Mouse (Mus musculus) stomach, embryonic 14.5 days (tissue): ENCODE results near the gene Dgkg. TPM values are rescaled to one million over a fixed set of nuclear protein-coding genes. Genes with fewer than 3 reads are reported as not detected.

Source experiments
- ATAC-seq: fragments of 200-750 bp; cut with Nextera tagmentation; 2 replicates; pipeline ENCODE4 v1.8.0; 2017; ENCODE audit warnings: low read depth, moderate TSS enrichment; ENCODE audit not compliant: insufficient number of reproducible peaks, insufficient read depth, low FRiP score
- H3K27ac ChIP-seq: fragments of 300-500 bp; sonication (generic); 2 replicates; pipeline ENCODE4 v1.5.1; 2014; ENCODE audit warnings: mild to moderate bottlenecking, low read length, moderate library complexity, mixed read lengths
- H3K27me3 ChIP-seq: fragments of 300-500 bp; sonication (generic); 2 replicates; pipeline ENCODE4 v1.6.1; 2014; ENCODE audit warnings: low read length, control low read depth, mixed read lengths; ENCODE audit not compliant: control insufficient read depth, insufficient read depth
- H3K36me3 ChIP-seq: fragments of 300-500 bp; sonication (generic); 2 replicates; pipeline ENCODE4 v1.6.1; 2014; ENCODE audit warnings: mild to moderate bottlenecking, control low read depth, low read length, moderate library complexity, mixed read lengths; ENCODE audit not compliant: control insufficient read depth, insufficient read depth
- H3K4me1 ChIP-seq: fragments of 300-500 bp; sonication (generic); 2 replicates; pipeline ENCODE4 v1.6.1; 2014; ENCODE audit warnings: low read length, control low read depth, mixed read lengths; ENCODE audit not compliant: control insufficient read depth, insufficient read depth
- H3K4me2 ChIP-seq: fragments of 300-500 bp; sonication (generic); replicated peaks from 2 replicates; pipeline ENCODE4 v1.6.1; 2014; ENCODE audit warnings: low read depth, low read length, control low read depth
- H3K4me3 ChIP-seq: fragments of 300-500 bp; sonication (generic); 2 replicates; pipeline ENCODE4 v1.5.1; 2014; ENCODE audit warnings: low read depth, low read length, control low read depth
- H3K9ac ChIP-seq: fragments of 300-500 bp; sonication (generic); replicated peaks from 2 replicates; pipeline ENCODE4 v1.6.1; 2014; ENCODE audit warnings: low read depth, mild to moderate bottlenecking, control low read depth, low read length, moderate library complexity, mixed read lengths
- H3K9me3 ChIP-seq: fragments of 300-500 bp; sonication (generic); 2 replicates; pipeline ENCODE4 v1.6.1; 2016; ENCODE audit warnings: low read depth, low read length, control low read depth; ENCODE audit not compliant: control insufficient read depth
- WGBS: fragments of 180-500 bp; shearing (Covaris S2); extraction: QIAGEN DNeasy Blood & Tissue Kit; methylation state at CpG from one replicate; pipeline ENCODE4 v1.1.7; 2014; 5-methylcytosine and 5-hydroxymethylcytosine counted together
- polyA plus RNA-seq: library from polyadenylated mRNA; unstranded; fragments of >200 nt; fragmentation: Nextera tagmentation; extraction: Ambion mirVana; gene quantifications from 2 replicates; pipeline ENCODE4 v1.2.1, GENCODE M21; 2014

Dgkg gene
- polyA plus RNA-seq, 1 experiment from 2014 or later, result 1.8 TPM

- H3K9ac ChIP-seq, result no peak overlapping the region
- WGBS, result 77% methylated on average over 13 of the region's 13 CpGs
- no peaks in the 10 kb centered on the region for H3K4me1 ChIP-seq
- H3K27me3 ChIP-seq, result no peaks in the 10 kb centered on the region
- H3K27ac ChIP-seq, result no peak overlapping the region
- ATAC-seq, result no peak
- no peak overlapping the region for H3K4me2 ChIP-seq
- no peaks in the 10 kb centered on the region for H3K36me3 ChIP-seq
- no peaks in the 10 kb centered on the region for H3K9me3 ChIP-seq
- no peak overlapping the region for H3K4me3 ChIP-seq
Measured at GRCm38 (mm10) chr16:22621299-22621920, 35.6 kb downstream of the Dgkg start.

- H3K27me3 ChIP-seq, result no peaks in the 10 kb centered on the region
- WGBS, result 71% methylated on average over 8 of the region's 8 CpGs
- no peak overlapping the region for H3K4me2 ChIP-seq
- H3K36me3 ChIP-seq, result no peaks in the 10 kb centered on the region
- no peaks in the 10 kb centered on the region for H3K9me3 ChIP-seq
- no peak overlapping the region for H3K9ac ChIP-seq
- no peak for ATAC-seq
- H3K27ac ChIP-seq, result no peak overlapping the region
- H3K4me1 ChIP-seq, result no peaks in the 10 kb centered on the region; the same call in 1 of the 2 replicates
- H3K4me3 ChIP-seq, result no peak overlapping the region
Measured at GRCm38 (mm10) chr16:22618424-22619056, 38.5 kb downstream of the Dgkg start.

- H3K9ac ChIP-seq, result no peak overlapping the region
- H3K27ac ChIP-seq, result no peak overlapping the region
- no peaks in the 10 kb centered on the region; the same call in 1 of the 2 replicates for H3K4me1 ChIP-seq
- no peaks in the 10 kb centered on the region for H3K9me3 ChIP-seq
- H3K27me3 ChIP-seq, result no peaks in the 10 kb centered on the region
- H3K4me2 ChIP-seq, result no peak overlapping the region
- 70% methylated on average over 4 of the region's 4 CpGs for WGBS
- H3K36me3 ChIP-seq, result no peaks in the 10 kb centered on the region
- H3K4me3 ChIP-seq, result no peak overlapping the region
- ATAC-seq, result no peak
Measured at GRCm38 (mm10) chr16:22615805-22616204, 41.2 kb downstream of the Dgkg start.

- no peaks in the 10 kb centered on the region for H3K36me3 ChIP-seq
- no peaks in the 10 kb centered on the region for H3K9me3 ChIP-seq
- H3K4me3 ChIP-seq, result no peak overlapping the region
- H3K27ac ChIP-seq, result no peak overlapping the region; the same call in 1 of the 2 replicates
- H3K4me2 ChIP-seq, result no peak overlapping the region
- no peak overlapping the region for H3K9ac ChIP-seq
- no peaks in the 10 kb centered on the region; the same call in 1 of the 2 replicates for H3K4me1 ChIP-seq
- no peaks in the 10 kb centered on the region for H3K27me3 ChIP-seq
- 56% methylated on average over 9 of the region's 9 CpGs for WGBS
- ATAC-seq, result 0 out of 2 replicates have a peak, but pooled peaks have one; percentile 67
Measured at GRCm38 (mm10) chr16:22613186-22614073, 43.6 kb downstream of the Dgkg start.

- ATAC-seq, result no peak
- Histone ChIP-seq H3K27ac (no peak overlapping the region), H3K4me2 (no peak overlapping the region), H3K9ac (no peak overlapping the region), H3K4me3 (no peak overlapping the region), H3K9me3 (no peaks in the 10 kb centered on the region), H3K27me3 (no peaks in the 10 kb centered on the region), H3K4me1 (no peaks in the 10 kb centered on the region), H3K36me3 (no peaks in the 10 kb centered on the region)
- WGBS, result 29% methylated on average over 6 of the region's 6 CpGs
Measured at GRCm38 (mm10) chr16:22608046-22608445, 49.0 kb downstream of the Dgkg start.

- WGBS, result 86% methylated on average over 4 of the region's 4 CpGs
- no peaks in the 10 kb centered on the region for H3K27me3 ChIP-seq
- no peaks in the 10 kb centered on the region for H3K4me1 ChIP-seq
- H3K36me3 ChIP-seq, result no peaks in the 10 kb centered on the region
- H3K27ac ChIP-seq, result no peak overlapping the region
- no peak overlapping the region for H3K4me3 ChIP-seq
- no peak overlapping the region for H3K4me2 ChIP-seq
- no peaks in the 10 kb centered on the region for H3K9me3 ChIP-seq
- no peak for ATAC-seq
- H3K9ac ChIP-seq, result no peak overlapping the region
Measured at GRCm38 (mm10) chr16:22606989-22607388, 50.0 kb downstream of the Dgkg start.

- H3K27me3 ChIP-seq, result no peaks in the 10 kb centered on the region
- no peak overlapping the region for H3K9ac ChIP-seq
- 69% methylated on average over 9 of the region's 9 CpGs for WGBS
- H3K4me3 ChIP-seq, result no peak overlapping the region
- H3K9me3 ChIP-seq, result no peaks in the 10 kb centered on the region
- no peak overlapping the region for H3K4me2 ChIP-seq
- no peaks in the 10 kb centered on the region for H3K4me1 ChIP-seq
- no peak overlapping the region for H3K27ac ChIP-seq
- no peak for ATAC-seq
- no peaks in the 10 kb centered on the region for H3K36me3 ChIP-seq
Measured at GRCm38 (mm10) chr16:22602399-22602798, 54.6 kb downstream of the Dgkg start.

- H3K4me3 ChIP-seq, result no peak overlapping the region
- no peak for ATAC-seq
Measured at GRCm38 (mm10) chr16:22601756-22602155, 55.3 kb downstream of the Dgkg start.

More at GRCm38 (mm10) chr16:22601756-22602155, 55.3 kb downstream of the Dgkg start:
- Histone ChIP-seq H3K9ac (no peak overlapping the region), H3K4me2 (no peak overlapping the region), H3K27me3 (no peaks in the 10 kb centered on the region), H3K36me3 (no peaks in the 10 kb centered on the region), H3K9me3 (no peaks in the 10 kb centered on the region), H3K4me1 (no peaks in the 10 kb centered on the region), H3K27ac (no peak overlapping the region)
- 80% methylated on average over 3 of the region's 3 CpGs for WGBS
